25 mouse cellular contexts compared by ENCODE assay signal in genomic region chr16:29689187-29689819, GRCm38 (mm10).
DNase-seq lines count a peak whose midpoint lies in the region; ATAC-seq lines count a peak whose summit lies in the region.
"Had no signal": no experiment of that assay in that cellular context is flagged by ENCODE, and none has a peak within 500 bp of the region (broad histone marks: within the 10 kb centered on the region; RNA-seq: fewer than 3 reads in every experiment).

No protein-coding gene starts in this region.

- WGBS in forebrain, embryonic 12.5 days: 48% methylated on average over 11 of the region's 11 CpGs
- 39% methylated on average over 11 of the region's 11 CpGs for WGBS in forebrain, embryonic 15.5 days

- H3K9me3 ChIP-seq in forebrain, embryonic 12.5 days: no peaks in the 10 kb centered on the region
- no peaks in the 10 kb centered on the region for H3K9me3 ChIP-seq in forebrain, embryonic 15.5 days
- H3K9me3 ChIP-seq: embryonic facial prominence, embryonic 12.5 days; G1E; heart, embryonic 13.5 days; hindbrain, embryonic 15.5 days; limb, embryonic 12.5 days; liver, embryonic 13.5 days; midbrain, embryonic 12.5 days had no signal

- no peak overlapping the region for H3K4me2 ChIP-seq in forebrain, embryonic 12.5 days
- H3K4me2 ChIP-seq in forebrain, embryonic 15.5 days (replicated peaks): no peak overlapping the region
- H3K4me2 ChIP-seq: embryonic facial prominence, embryonic 12.5 days; heart, embryonic 13.5 days; hindbrain, embryonic 15.5 days; limb, embryonic 12.5 days; liver, embryonic 13.5 days; lung, embryonic 14.5 days; midbrain, embryonic 12.5 days had no signal

- peak; percentile 11 to 16 for DNase-seq in B cell, adult 2 months
- peak; percentile 57 for DNase-seq in retina, postnatal 1 day
- no peak for DNase-seq in urinary bladder, postnatal 14 days (ENCODE audit: low spot score)
- DNase-seq in right cerebral cortex, postnatal 14 days: no peak
- DNase-seq: adrenal gland, adult 8-10 months; cerebellum, adult 18-20 months; cerebellum, postnatal 14 days; gastrocnemius, adult 2 months; kidney, postnatal 25 days; liver, embryonic 13.5 days; lung, embryonic 14.5 days; right cerebral cortex, postnatal 25 days; spleen, adult 18-20 months; thymus, postnatal 14 days had no signal

- H3K27ac ChIP-seq in forebrain, embryonic 12.5 days: 0 out of 2 replicates have a peak overlapping the region, but pooled peaks have one; percentile 43
- no peak overlapping the region for H3K27ac ChIP-seq in forebrain, embryonic 15.5 days (replicated peaks)
- H3K27ac ChIP-seq: embryonic facial prominence, embryonic 12.5 days; gastrocnemius, adult 2 months; heart, embryonic 13.5 days; hindbrain, embryonic 15.5 days; limb, embryonic 12.5 days; liver, embryonic 13.5 days; macrophage had no signal

- H3K36me3 ChIP-seq in forebrain, embryonic 12.5 days (replicated peaks): no peaks in the 10 kb centered on the region
- no peaks in the 10 kb centered on the region for H3K36me3 ChIP-seq in forebrain, embryonic 15.5 days
- H3K36me3 ChIP-seq: embryonic facial prominence, embryonic 12.5 days; G1E; heart, embryonic 13.5 days; hindbrain, embryonic 15.5 days; limb, embryonic 12.5 days; liver, embryonic 13.5 days; midbrain, embryonic 12.5 days had no signal

- ATAC-seq in forebrain, embryonic 12.5 days (ENCODE audit: low FRiP score): no peak
- no peak for ATAC-seq in forebrain, embryonic 15.5 days (replicated peaks)
- ATAC-seq in granulocyte monocyte progenitor cell, adult 5-6 weeks (replicated peaks; ENCODE audit: poor library complexity, severe bottlenecking): peak; percentile 96
- ATAC-seq: activated CD4-positive, CD25-positive, alpha-beta regulatory T cell, adult 4 months had no signal

- no peak overlapping the region for H3K9ac ChIP-seq in forebrain, embryonic 12.5 days
- H3K9ac ChIP-seq in forebrain, embryonic 15.5 days (replicated peaks): no peak overlapping the region
- H3K9ac ChIP-seq: embryonic facial prominence, embryonic 12.5 days; heart, embryonic 13.5 days; hindbrain, embryonic 15.5 days; limb, embryonic 12.5 days; liver, embryonic 13.5 days; lung, embryonic 14.5 days; midbrain, embryonic 12.5 days had no signal

- H3K4me1 ChIP-seq in forebrain, embryonic 12.5 days: peaks cover 39% of the 10 kb centered on the region
- peaks cover 21% of the 10 kb centered on the region for H3K4me1 ChIP-seq in forebrain, embryonic 15.5 days
- H3K4me1 ChIP-seq: liver, embryonic 13.5 days had no signal

- H3K4me3 ChIP-seq in forebrain, embryonic 12.5 days (replicated peaks): no peak overlapping the region
- no peak overlapping the region for H3K4me3 ChIP-seq in forebrain, embryonic 15.5 days
- H3K4me3 ChIP-seq: embryonic facial prominence, embryonic 12.5 days; gastrocnemius, adult 2 months; heart, embryonic 13.5 days; hindbrain, embryonic 15.5 days; limb, embryonic 12.5 days; liver, embryonic 13.5 days; midbrain, embryonic 12.5 days had no signal

- H3K27me3 ChIP-seq in forebrain, embryonic 12.5 days: peaks cover 34% of the 10 kb centered on the region
- H3K27me3 ChIP-seq in forebrain, embryonic 15.5 days: no peaks in the 10 kb centered on the region
- H3K27me3 ChIP-seq: embryonic facial prominence, embryonic 12.5 days; heart, embryonic 13.5 days; hindbrain, embryonic 15.5 days had no signal

Comparison
In these comparisons a context has a peak if more than half of its experiments do, and no peak if none do; other contexts are left out.
1. DNase-seq: peak in B cell, adult 2 months (2 of 2) and retina, postnatal 1 day (single experiment); none in urinary bladder, postnatal 14 days (single experiment) and right cerebral cortex, postnatal 14 days (single experiment).